Mouse (Mus musculus) bone marrow, adult 2 months (tissue): ENCODE measurements at regions not wholly inside any gene's neighbourhood (a gene's known extent, or its start where the extent isn't known, plus 50 kb on each side); places are given as distances from the start of the nearest gene placed in this dataset.

Source experiments
- CTCF ChIP-seq: fragments of 200-500 bp; IDR thresholded peaks from 2 replicates; pipeline ENCODE4 v1.5.1; 2011; ENCODE audit warnings: low read length, control low read depth; ENCODE audit not compliant: control insufficient read depth, insufficient read depth
- POLR2A ChIP-seq: fragments of 200-500 bp; IDR thresholded peaks from 2 replicates; pipeline ENCODE4 v1.6.1; 2011; ENCODE audit warnings: low read depth, mild to moderate bottlenecking, control low read depth, low read length, borderline replicate concordance; ENCODE audit not compliant: control insufficient read depth

DNA sequence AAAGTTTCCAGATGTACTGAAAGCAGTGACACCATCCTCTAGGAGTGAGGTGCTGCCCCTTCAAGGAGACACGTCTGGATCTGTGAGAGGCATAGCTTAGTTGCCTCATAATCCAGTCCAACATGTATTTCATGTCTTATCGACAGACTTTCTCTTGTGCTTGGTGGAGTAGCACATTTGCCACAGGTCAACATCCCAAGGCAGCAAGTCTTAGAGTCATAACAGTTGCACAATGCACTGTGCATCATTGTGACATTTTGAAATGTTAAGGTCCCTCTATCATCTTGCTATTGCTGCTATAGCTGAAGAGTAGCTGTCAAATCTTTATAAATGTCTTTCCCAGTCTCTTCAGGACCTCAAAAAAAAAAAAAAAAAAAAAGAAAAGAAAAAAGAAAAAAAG lies 905.6 kb downstream of the Gsdmc2 start:
- no peak for TF ChIP-seq CTCF
- TF ChIP-seq POLR2A: no peak
